Mouse (Mus musculus): ENCODE measurements around the gene Tns3. TPM values are rescaled to one million over a fixed set of nuclear protein-coding genes. Genes with fewer than 3 reads are reported as not detected.

Tns3 gene
- polyA plus RNA-seq, 1 experiment from 2014 or later = 16.4 TPM

DNA sequence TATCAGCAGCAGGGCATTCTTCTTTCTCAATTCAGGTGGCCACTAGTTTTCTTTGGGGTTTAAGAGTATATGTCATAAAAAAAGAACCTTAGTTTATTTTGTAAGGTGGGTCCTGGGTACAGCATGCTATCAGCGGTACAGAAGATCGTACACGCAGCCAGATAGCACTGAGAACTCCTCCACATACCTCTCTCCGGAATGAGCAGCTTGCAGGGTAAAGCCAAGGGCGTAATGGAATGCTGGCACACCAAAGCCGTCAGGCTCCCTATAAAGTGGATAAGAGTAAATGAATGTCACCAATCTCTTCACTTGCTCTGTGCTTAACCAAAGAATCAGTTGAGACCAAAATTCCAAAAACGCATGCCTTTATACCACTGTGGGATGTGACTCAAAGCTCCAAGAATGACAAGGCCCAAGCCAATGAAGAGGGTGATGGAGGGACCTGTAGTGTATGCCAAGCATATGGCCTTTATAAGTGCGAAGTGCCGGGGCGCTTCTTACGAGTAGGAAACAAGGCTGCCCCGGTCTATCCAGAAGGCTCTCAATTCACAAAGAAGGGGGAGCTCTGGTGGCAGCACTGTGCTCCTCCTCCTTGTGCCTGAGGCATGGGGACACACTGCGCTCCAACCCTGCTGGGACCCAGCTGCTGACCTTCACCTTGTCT is 219.4 kb downstream of the Tns3 start:
- Histone ChIP-seq H3K36me3 (peaks cover 60% of the 10 kb centered on the region), H3K4me3 (no peak overlapping the region), H3K4me2 (no peak overlapping the region), H3K27me3 (no peaks in the 10 kb centered on the region), H3K4me1 (replicated peaks) (peaks cover 30% of the 10 kb centered on the region), H3K27ac (peak overlapping the region; percentile 76), H3K9ac (no peak overlapping the region), H3K9me3 (replicated peaks) (no peaks in the 10 kb centered on the region)
- peak; percentile 45; the same call in 1 of the 2 replicates for ATAC-seq (replicated peaks; ENCODE audit: insufficient number of reproducible peaks, insufficient read depth, low FRiP score, low read depth)
- WGBS = 52% methylated on average over 13 of the region's 13 CpGs

DNA sequence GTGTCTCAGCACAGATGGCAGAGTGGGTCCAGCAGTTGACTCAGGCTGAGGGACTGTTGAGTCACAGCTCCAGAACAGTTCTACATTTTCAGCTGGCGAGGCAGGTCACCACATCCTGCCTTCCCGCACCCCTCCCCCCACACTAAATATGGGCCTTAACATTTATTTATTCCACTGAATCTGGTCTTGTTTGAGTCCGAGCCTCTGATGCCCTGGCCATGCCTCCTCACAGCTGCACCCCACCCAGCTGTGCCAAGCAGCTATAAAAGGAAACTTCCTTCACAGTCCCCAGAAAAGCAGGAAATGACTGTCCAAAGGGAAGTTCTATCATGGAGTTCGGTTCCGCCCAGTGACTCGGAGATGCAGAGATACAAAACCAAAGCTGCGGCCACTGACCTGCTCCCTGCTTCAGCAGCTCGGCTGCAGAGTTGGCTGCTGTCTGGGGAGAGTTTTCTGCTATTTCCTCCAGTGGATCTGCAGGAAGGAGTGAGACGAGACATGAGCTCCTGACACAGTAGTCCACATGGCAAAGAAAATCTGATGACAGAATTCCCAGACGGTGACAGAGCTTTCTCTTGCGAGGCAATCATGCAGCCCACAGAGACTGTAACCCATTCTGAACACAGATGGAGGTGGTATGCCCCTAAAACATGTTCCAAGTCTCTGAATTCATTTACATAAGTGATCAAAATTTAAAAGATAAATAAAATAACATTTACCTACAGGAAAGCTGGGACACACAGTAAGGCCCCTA is 220.6 kb downstream of the Tns3 start:
- Histone ChIP-seq H3K9ac (no peak overlapping the region), H3K27me3 (no peaks in the 10 kb centered on the region), H3K36me3 (peaks cover 59% of the 10 kb centered on the region), H3K4me3 (no peak overlapping the region), H3K27ac (peak overlapping the region; percentile 46), H3K4me2 (no peak overlapping the region), H3K4me1 (replicated peaks) (peaks cover 30% of the 10 kb centered on the region), H3K9me3 (replicated peaks) (no peaks in the 10 kb centered on the region)
- WGBS = 50% methylated on average over 11 of the region's 11 CpGs
- ATAC-seq (replicated peaks; ENCODE audit: insufficient number of reproducible peaks, insufficient read depth, low FRiP score, low read depth) = no peak

DNA sequence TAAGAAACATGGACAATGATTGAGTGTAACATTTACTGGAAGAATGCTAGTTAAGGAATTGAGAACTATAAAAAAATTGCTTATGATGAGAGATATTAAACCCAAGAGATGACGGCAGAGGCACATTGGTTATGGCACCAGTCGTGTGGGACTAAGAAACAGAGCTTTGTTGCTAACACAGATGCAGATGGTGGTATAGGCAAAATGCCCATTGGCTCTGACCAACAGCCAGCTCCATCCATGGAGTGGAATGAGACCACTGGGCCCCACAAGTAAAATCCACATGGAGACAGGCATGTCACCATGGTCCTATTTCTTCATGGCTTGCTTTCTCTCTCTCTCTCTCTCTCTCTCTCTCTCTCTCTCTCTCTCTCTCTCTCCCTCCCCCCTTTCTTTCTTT is 223.6 kb downstream of the Tns3 start:
- H3K27me3 ChIP-seq = no peaks in the 10 kb centered on the region
- 90% methylated on average over 2 of the region's 2 CpGs for WGBS
- no peak overlapping the region for H3K9ac ChIP-seq
- no peak for ATAC-seq (replicated peaks; ENCODE audit: insufficient number of reproducible peaks, insufficient read depth, low FRiP score, low read depth)
- no peak overlapping the region for H3K4me2 ChIP-seq
- no peak overlapping the region for H3K4me3 ChIP-seq
- H3K27ac ChIP-seq = no peak overlapping the region
- H3K9me3 ChIP-seq (replicated peaks) = no peaks in the 10 kb centered on the region
- peaks cover 20% of the 10 kb centered on the region for H3K4me1 ChIP-seq (replicated peaks)
- peaks cover 62% of the 10 kb centered on the region for H3K36me3 ChIP-seq

DNA sequence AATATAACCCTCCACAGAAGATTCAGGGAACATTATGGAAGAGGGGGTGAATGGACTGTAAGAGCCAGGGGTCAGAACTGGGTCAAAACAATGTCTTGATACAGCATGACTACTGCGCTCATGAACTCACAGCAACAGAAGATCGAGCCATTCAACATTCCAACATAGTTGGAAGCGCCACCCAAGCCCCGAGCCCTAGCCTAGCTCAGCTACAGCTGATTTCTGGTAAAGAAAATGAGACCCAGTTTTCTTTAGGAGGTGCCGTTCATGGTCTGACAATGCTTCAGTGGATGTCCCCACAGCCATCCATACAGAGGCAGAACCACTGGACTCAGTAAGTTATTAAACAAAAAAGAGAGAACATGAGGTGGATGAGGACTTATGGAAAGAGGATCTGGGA is 224.1 kb downstream of the Tns3 start:
- Histone ChIP-seq H3K27me3 (no peaks in the 10 kb centered on the region), H3K9me3 (replicated peaks) (no peaks in the 10 kb centered on the region), H3K9ac (no peak overlapping the region), H3K4me1 (replicated peaks) (peaks cover 15% of the 10 kb centered on the region), H3K27ac (no peak overlapping the region), H3K4me3 (no peak overlapping the region), H3K36me3 (peaks cover 66% of the 10 kb centered on the region), H3K4me2 (no peak overlapping the region)
- no peak for ATAC-seq (replicated peaks; ENCODE audit: insufficient number of reproducible peaks, insufficient read depth, low FRiP score, low read depth)
- WGBS = 89% methylated on average over 5 of the region's 5 CpGs

DNA sequence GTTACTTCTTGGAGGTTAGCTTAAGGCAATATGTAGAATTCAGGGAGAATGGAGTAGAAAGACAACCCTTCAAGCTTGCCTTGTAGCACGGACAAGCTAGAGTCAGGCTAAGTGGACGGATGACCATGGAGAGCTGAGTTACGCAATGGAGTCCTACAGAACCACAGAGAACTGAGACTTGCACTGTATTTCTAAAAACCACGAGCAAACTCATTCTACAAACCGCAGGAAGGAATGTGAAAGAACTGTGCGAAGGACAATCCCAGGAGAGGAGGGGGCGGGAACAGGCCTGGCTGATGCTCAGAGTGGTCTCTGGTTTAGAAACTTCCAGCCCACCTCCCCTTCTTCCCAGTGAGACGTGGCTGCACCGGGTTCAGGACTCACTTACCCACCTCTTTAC is 225.3 kb downstream of the Tns3 start:
- ATAC-seq (replicated peaks; ENCODE audit: insufficient number of reproducible peaks, insufficient read depth, low FRiP score, low read depth) = no peak
- H3K27ac ChIP-seq = no peak overlapping the region
- H3K4me2 ChIP-seq = no peak overlapping the region
- H3K4me1 ChIP-seq (replicated peaks) = peaks cover 7% of the 10 kb centered on the region; the same call in 1 of the 2 replicates
- WGBS = 90% methylated on average over 9 of the region's 9 CpGs
- H3K9me3 ChIP-seq (replicated peaks) = no peaks in the 10 kb centered on the region
- H3K36me3 ChIP-seq = peaks cover 78% of the 10 kb centered on the region
- H3K4me3 ChIP-seq = no peak overlapping the region
- no peaks in the 10 kb centered on the region for H3K27me3 ChIP-seq
- no peak overlapping the region for H3K9ac ChIP-seq

DNA sequence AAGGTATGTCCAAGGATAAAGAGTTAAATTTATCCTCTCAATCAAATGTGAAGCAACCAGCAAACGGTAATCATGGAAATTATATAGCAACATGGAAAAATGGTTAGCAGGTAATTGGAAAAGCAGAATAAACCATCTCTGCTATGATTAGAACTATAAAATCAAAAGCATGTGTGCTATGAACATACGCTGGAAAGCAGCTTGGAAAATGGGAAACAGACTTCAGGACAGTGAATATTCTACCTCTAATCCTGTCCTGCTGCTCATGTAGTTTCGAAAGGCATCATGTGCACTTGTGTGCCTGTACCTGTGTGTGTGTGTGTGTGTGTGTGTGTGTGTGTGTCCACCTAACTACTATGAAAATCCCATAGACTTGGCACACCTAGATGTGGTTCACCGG is 226.1 kb downstream of the Tns3 start:
- no peak overlapping the region for H3K4me3 ChIP-seq
- H3K4me1 ChIP-seq (replicated peaks) = no peaks in the 10 kb centered on the region
- no peak for ATAC-seq (replicated peaks; ENCODE audit: insufficient number of reproducible peaks, insufficient read depth, low FRiP score, low read depth)
- H3K36me3 ChIP-seq = peaks cover 79% of the 10 kb centered on the region
- WGBS = 88% methylated on average over 4 of the region's 4 CpGs
- no peaks in the 10 kb centered on the region for H3K27me3 ChIP-seq
- H3K9ac ChIP-seq = no peak overlapping the region
- H3K4me2 ChIP-seq = no peak overlapping the region
- H3K27ac ChIP-seq = no peak overlapping the region
- no peaks in the 10 kb centered on the region for H3K9me3 ChIP-seq (replicated peaks)

DNA sequence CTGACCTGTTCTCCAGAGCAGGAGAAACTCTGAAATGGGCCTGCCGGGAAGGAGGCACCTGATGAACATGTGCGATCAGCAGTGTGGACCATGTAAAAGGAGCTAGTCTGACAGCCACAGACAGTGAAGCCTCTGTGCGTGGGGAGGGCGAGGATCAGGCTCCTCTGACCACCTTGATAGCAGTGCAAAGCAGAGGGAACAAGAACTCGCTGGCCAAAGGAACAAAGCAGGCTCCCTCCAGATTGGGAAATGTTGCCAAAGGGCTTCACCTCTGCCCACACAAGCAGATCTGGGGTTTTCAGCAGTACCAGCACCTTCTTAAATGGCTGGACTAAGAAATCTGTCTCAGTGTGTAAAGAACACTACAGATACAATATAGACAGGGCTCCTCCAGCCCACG is 229.2 kb downstream of the Tns3 start:
- Histone ChIP-seq H3K9me3 (replicated peaks) (no peaks in the 10 kb centered on the region), H3K4me1 (replicated peaks) (no peaks in the 10 kb centered on the region), H3K36me3 (peaks cover 84% of the 10 kb centered on the region), H3K27me3 (no peaks in the 10 kb centered on the region), H3K9ac (no peak overlapping the region), H3K27ac (no peak overlapping the region), H3K4me2 (no peak overlapping the region), H3K4me3 (no peak overlapping the region)
- 88% methylated on average over 6 of the region's 6 CpGs for WGBS
- ATAC-seq (replicated peaks; ENCODE audit: insufficient number of reproducible peaks, insufficient read depth, low FRiP score, low read depth) = no peak

DNA sequence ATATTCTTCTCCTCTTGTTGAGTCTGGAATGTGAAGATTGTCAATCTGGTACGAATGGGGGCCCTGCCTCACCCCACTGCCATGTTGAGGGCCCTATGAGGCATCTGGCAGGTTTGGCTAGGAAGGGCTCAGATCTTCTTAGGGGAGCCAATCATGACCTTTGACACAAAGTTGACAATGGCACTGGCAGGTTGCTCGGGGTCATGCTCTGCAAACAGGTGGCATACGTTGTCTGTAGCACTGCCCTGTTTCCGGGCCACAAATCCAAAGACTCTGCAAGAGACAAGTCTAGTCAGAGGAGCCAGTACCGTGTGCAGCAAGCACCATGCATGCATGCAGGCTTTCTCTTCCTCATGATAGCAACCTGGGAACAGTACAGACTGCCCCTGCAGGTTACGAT is 230.0 kb downstream of the Tns3 start:
- Histone ChIP-seq H3K27ac (no peak overlapping the region), H3K4me2 (no peak overlapping the region), H3K4me3 (no peak overlapping the region), H3K9me3 (replicated peaks) (no peaks in the 10 kb centered on the region), H3K4me1 (replicated peaks) (no peaks in the 10 kb centered on the region), H3K36me3 (peaks cover 87% of the 10 kb centered on the region), H3K9ac (no peak overlapping the region), H3K27me3 (no peaks in the 10 kb centered on the region)
- 82% methylated on average over 6 of the region's 6 CpGs for WGBS
- ATAC-seq (replicated peaks; ENCODE audit: insufficient number of reproducible peaks, insufficient read depth, low FRiP score, low read depth) = no peak

DNA sequence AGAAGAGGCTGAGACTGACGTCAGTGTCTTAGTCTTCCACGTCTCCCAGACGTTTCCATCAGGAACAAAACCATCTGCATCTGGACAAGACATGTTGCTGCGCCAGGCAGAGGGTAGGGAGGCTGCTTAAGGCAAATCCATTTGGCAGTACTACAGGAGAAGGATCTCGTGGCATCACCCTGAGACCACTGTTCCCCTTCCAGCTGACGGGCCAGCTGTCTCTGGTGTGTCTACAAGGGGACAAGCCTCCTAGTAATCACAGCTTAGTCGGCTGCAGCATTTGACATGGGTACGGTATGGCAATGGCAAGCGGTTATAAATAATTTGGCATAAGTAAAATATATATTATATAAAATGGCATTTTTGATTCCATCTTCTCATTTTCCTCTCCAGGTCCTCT is 230.9 kb downstream of the Tns3 start:
- Histone ChIP-seq H3K36me3 (peaks cover 77% of the 10 kb centered on the region), H3K4me1 (replicated peaks) (no peaks in the 10 kb centered on the region), H3K9me3 (replicated peaks) (no peaks in the 10 kb centered on the region), H3K9ac (no peak overlapping the region), H3K4me3 (no peak overlapping the region), H3K27me3 (no peaks in the 10 kb centered on the region), H3K4me2 (no peak overlapping the region), H3K27ac (no peak overlapping the region)
- WGBS = 89% methylated on average over 9 of the region's 9 CpGs
- no peak for ATAC-seq (replicated peaks; ENCODE audit: insufficient number of reproducible peaks, insufficient read depth, low FRiP score, low read depth)

DNA sequence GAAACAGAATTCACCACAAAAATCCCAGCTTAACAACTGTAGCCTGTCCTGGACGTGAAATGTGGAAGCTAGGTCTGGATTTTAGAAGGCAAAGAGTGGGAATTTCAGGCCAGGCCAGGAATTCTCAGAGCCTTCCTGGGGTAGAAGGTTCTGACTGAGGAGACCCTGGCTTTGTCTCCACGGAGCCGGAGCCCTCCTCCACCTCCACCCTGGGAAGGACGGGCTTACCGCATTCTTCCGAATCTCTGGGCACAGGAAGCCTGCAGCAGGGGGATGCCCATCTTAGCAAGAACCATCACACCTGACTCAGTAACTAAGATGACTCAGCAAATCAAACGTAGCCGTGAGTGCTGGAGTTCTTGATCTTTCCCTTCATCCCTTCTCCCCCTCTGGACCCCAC is 231.4 kb downstream of the Tns3 start:
- Histone ChIP-seq H3K27ac (no peak overlapping the region), H3K27me3 (no peaks in the 10 kb centered on the region), H3K36me3 (peaks cover 72% of the 10 kb centered on the region), H3K4me3 (no peak overlapping the region), H3K9ac (no peak overlapping the region), H3K4me2 (no peak overlapping the region), H3K4me1 (replicated peaks) (no peaks in the 10 kb centered on the region), H3K9me3 (replicated peaks) (no peaks in the 10 kb centered on the region)
- WGBS = 86% methylated on average over 8 of the region's 8 CpGs
- no peak for ATAC-seq (replicated peaks; ENCODE audit: insufficient number of reproducible peaks, insufficient read depth, low FRiP score, low read depth)

DNA sequence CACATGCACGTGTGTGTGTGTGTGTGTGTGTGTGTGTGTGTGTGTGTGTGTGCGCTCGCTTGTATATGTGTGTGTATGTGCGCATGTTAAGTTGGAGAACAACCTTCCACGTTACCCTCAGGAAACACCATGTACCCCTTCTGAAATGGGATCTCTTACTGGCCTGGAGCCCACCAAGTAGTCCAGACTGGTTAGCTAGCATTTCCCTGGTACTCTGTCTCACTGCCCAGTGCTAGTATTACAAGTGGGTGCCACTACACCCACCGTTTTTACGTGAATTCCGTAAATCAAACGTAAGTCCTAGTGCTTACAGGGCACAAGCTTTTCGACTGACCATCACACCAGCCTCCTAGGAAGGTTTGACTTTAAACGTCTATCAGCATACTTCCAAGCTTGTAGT is 236.7 kb downstream of the Tns3 start:
- Histone ChIP-seq H3K27me3 (no peaks in the 10 kb centered on the region), H3K27ac (no peak overlapping the region), H3K4me3 (no peak overlapping the region), H3K9me3 (replicated peaks) (no peaks in the 10 kb centered on the region), H3K9ac (no peak overlapping the region), H3K36me3 (peaks cover 24% of the 10 kb centered on the region), H3K4me1 (replicated peaks) (peaks cover 4% of the 10 kb centered on the region; the same call in 1 of the 2 replicates), H3K4me2 (no peak overlapping the region)
- no peak for ATAC-seq (replicated peaks; ENCODE audit: insufficient number of reproducible peaks, insufficient read depth, low FRiP score, low read depth)
- 88% methylated on average over 11 of the region's 11 CpGs for WGBS

DNA sequence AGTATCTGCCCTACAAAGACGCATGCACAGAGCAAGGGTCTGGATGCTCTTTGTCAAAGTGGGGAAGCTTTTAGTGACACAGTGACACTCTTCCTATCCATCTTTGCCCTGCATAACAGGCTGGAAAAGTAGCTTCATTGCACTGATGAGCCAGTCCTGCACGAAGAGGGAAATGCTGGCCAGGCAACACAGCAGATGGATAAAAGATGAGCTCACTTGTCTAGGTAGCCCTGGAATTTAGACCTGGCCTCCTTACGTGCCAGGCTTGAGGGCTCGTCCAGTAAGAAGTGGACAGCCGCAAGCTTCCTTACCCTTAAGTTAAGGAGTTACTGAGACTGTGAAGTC is 239.1 kb downstream of the Tns3 start:
- WGBS = 71% methylated on average over 5 of the region's 5 CpGs

More for the DNA sequence above, 239.1 kb downstream of the Tns3 start:
- H3K9me3 ChIP-seq (replicated peaks) = no peaks in the 10 kb centered on the region
- no peak overlapping the region for H3K27ac ChIP-seq
- H3K36me3 ChIP-seq = peaks cover 8% of the 10 kb centered on the region
- H3K4me2 ChIP-seq = no peak overlapping the region
- peaks cover 4% of the 10 kb centered on the region; the same call in 1 of the 2 replicates for H3K4me1 ChIP-seq (replicated peaks)
- H3K9ac ChIP-seq = no peak overlapping the region
- no peak overlapping the region for H3K4me3 ChIP-seq
- no peak for ATAC-seq (replicated peaks; ENCODE audit: insufficient number of reproducible peaks, insufficient read depth, low FRiP score, low read depth)
- no peaks in the 10 kb centered on the region for H3K27me3 ChIP-seq
